Mouse (Mus musculus) thymus, adult 2 months (tissue): ENCODE results near the gene Snd1.

Source experiments
- CTCF ChIP-seq: fragments of 200-500 bp; IDR thresholded peaks from 2 replicates; pipeline ENCODE4 v1.5.1; 2012; ENCODE audit warnings: mild to moderate bottlenecking, control low read depth, low read length, moderate library complexity, borderline replicate concordance; ENCODE audit not compliant: control insufficient read depth, poor library complexity, insufficient read depth; ENCODE audit errors: extremely low read depth
- POLR2A ChIP-seq: fragments of 200-500 bp; IDR thresholded peaks from 2 replicates; pipeline ENCODE4 v1.6.1; 2012; ENCODE audit warnings: mild to moderate bottlenecking, low read length, control low read depth, moderate library complexity; ENCODE audit not compliant: control insufficient read depth, poor library complexity, insufficient read depth; ENCODE audit errors: extremely low read depth

DNA sequence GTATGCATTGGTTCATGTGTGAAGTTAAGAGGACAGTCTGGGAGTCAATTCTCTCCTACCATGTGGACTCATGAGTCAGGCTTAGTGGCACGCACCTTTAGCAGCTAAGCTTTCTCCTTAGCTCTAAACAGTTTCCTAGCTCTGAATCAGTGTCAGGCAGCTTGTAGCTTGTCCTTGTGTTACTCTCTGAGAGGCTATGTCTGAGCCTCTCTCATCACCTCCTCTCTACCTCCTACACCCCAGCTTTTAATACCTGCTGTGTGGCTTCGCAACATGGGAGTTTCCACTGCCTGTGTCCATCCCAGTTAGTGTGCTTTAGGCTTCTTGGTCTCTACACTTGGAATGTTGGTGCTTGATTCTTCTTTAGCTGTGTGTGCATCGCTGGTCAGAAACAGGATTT, 39.3 kb downstream of the Snd1 start:
- TF ChIP-seq CTCF (no peak), POLR2A (no peak)
